Mouse (Mus musculus) stomach, embryonic 15.5 days (tissue): ENCODE results near the gene Atg16l1. TPM values are rescaled to one million over a fixed set of nuclear protein-coding genes. Genes with fewer than 3 reads are reported as not detected.

ENCODE experiments used
- ATAC-seq: fragments of 200-750 bp; cut with Nextera tagmentation; 2 replicates; pipeline ENCODE4 v1.8.0; 2017; ENCODE audit warnings: low read depth, moderate number of reproducible peaks, moderate TSS enrichment; ENCODE audit not compliant: insufficient read depth, low FRiP score
- H3K27ac ChIP-seq: fragments of 300-500 bp; sonication (generic); 2 replicates; pipeline ENCODE4 v1.5.1; 2015; ENCODE audit warnings: mild to moderate bottlenecking, inconsistent platforms
- H3K27me3 ChIP-seq: fragments of 300-500 bp; sonication (generic); replicated peaks from 2 replicates; pipeline ENCODE4 v1.6.1; 2015; ENCODE audit warnings: inconsistent platforms
- H3K36me3 ChIP-seq: fragments of 300-500 bp; sonication (generic); 2 replicates; pipeline ENCODE4 v1.6.1; 2015; ENCODE audit warnings: inconsistent platforms
- H3K4me1 ChIP-seq: fragments of 300-500 bp; sonication (generic); 2 replicates; pipeline ENCODE4 v1.6.1; 2015; ENCODE audit warnings: inconsistent platforms
- H3K4me2 ChIP-seq: fragments of 300-500 bp; sonication (generic); 2 replicates; pipeline ENCODE4 v1.6.1; 2015; ENCODE audit warnings: mild to moderate bottlenecking, inconsistent platforms
- H3K4me3 ChIP-seq: fragments of 300-500 bp; sonication (generic); replicated peaks from 2 replicates; pipeline ENCODE4 v1.5.1; 2015; ENCODE audit warnings: inconsistent platforms
- H3K9ac ChIP-seq: fragments of 300-500 bp; sonication (generic); 2 replicates; pipeline ENCODE4 v1.6.1; 2015; ENCODE audit warnings: inconsistent platforms
- H3K9me3 ChIP-seq: fragments of 300-500 bp; sonication (generic); 2 replicates; pipeline ENCODE4 v1.6.1; 2016; ENCODE audit warnings: inconsistent platforms
- WGBS: fragments of 180-500 bp; shearing (Covaris S2); methylation state at CpG from one replicate; pipeline ENCODE4 v1.1.7; 2015; 5-methylcytosine and 5-hydroxymethylcytosine counted together
- polyA plus RNA-seq: library from polyadenylated mRNA; unstranded; fragments of >200 nt; fragmentation: Nextera tagmentation; extraction: Ambion mirVana; gene quantifications from 2 replicates; pipeline ENCODE4 v1.2.1, GENCODE M21; 2015

Atg16l1 gene
- polyA plus RNA-seq, 1 experiment from 2014 or later, result 28.0 TPM

DNA sequence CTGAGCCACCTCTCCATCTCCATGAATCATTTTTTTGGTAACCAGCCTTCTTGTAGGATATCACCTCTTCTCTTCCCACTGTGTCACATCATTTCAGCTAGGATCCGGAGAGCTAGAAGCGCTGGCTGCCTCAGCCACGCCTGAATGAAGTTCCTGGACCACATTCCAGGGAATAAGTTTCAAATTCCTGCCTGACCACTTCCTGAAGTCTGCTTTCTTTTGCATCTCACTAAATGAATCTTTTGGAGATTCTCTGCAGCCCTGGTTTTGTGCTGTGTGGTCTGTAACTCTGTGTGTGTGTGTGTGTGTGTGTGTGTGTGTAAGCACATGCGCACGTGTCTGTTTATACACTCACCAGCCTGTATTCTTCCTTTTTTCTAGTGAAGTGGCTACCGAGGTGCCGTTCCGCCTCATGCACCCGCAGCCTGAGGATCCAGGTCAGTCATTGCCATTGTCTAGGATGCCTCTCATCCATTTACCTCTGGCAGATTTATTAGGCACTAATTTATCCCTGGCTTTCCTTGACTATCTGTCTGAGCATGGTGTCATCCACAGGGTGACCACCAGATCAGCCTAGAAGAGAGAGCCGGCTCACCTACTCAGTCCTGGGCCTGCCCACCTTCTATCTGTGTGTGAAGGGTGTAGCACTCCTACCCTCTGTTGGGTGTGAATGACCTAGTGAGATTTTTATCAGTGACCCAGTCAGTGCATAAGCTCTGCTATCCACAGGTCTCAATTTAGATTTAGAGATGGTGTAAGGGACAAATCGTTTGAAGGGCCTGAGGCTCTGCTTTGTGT, 84.9 kb downstream of the Atg16l1 start:
- no peaks in the 10 kb centered on the region for H3K27me3 ChIP-seq
- no peaks in the 10 kb centered on the region for H3K4me1 ChIP-seq
- no peak overlapping the region for H3K9ac ChIP-seq
- H3K27ac ChIP-seq, result no peak overlapping the region
- ATAC-seq, result no peak
- H3K9me3 ChIP-seq, result no peaks in the 10 kb centered on the region
- no peaks in the 10 kb centered on the region for H3K36me3 ChIP-seq
- no peak overlapping the region for H3K4me2 ChIP-seq
- H3K4me3 ChIP-seq, result no peak overlapping the region
- WGBS, result 65% methylated on average over 11 of the region's 11 CpGs

Other genes with a start within 250 kb of the Atg16l1 start
- 2.7 and 4.2 TPM in 2 replicates for gene Neu2, start 246.0 kb upstream of the Atg16l1 start, polyA plus RNA-seq
- gene Ngef, start 182.0 kb upstream of the Atg16l1 start, polyA plus RNA-seq, result 12.2 and 14.6 TPM in 2 replicates
- gene Inpp5d, start 135.6 kb upstream of the Atg16l1 start, polyA plus RNA-seq, result 5.1 and 6.7 TPM in 2 replicates
- gene Sag, start 47.8 kb downstream of the Atg16l1 start, polyA plus RNA-seq, result 1.3 and 1.5 TPM in 2 replicates
- gene Dgkd, start 97.4 kb downstream of the Atg16l1 start, polyA plus RNA-seq, result 25.5 and 26.1 TPM in 2 replicates